Mouse (Mus musculus) C2C12 (cell line): ENCODE results near the gene Keg1.

ENCODE experiments used
- CTCF ChIP-seq: IDR thresholded peaks from one replicate; pipeline ENCODE4 v1.5.1; 2011; ENCODE audit not compliant: control insufficient read depth, insufficient read depth, insufficient read length
- FOSL1 ChIP-seq: IDR thresholded peaks from one replicate; pipeline ENCODE4 v1.8.0; 2011; ENCODE audit warnings: mild to moderate bottlenecking, low read length; ENCODE audit not compliant: poor library complexity, insufficient read depth, severe bottlenecking
- MAX ChIP-seq: IDR thresholded peaks from one replicate; pipeline ENCODE4 v1.6.1; 2011; ENCODE audit warnings: mild to moderate bottlenecking, control low read depth
- MYOD1 ChIP-seq: IDR thresholded peaks from one replicate; pipeline ENCODE4 v1.6.1; 2011; ENCODE audit warnings: low read depth; ENCODE audit not compliant: control insufficient read depth, insufficient read length
- USF1 ChIP-seq: IDR thresholded peaks from one replicate; pipeline ENCODE4 v1.6.1; 2011; ENCODE audit warnings: low read depth, mild to moderate bottlenecking, control low read depth, moderate library complexity

GRCm38 (mm10) chr19:12720463-12720862 lies 24.9 kb downstream of the Keg1 start:
- TF ChIP-seq CTCF (no peak), MAX (no peak), FOSL1 (no peak), USF1 (no peak), MYOD1 (no peak)
